10 mouse cellular contexts compared by ENCODE assay signal in genomic region chr17:23683856-23684672, GRCm38 (mm10). TPM values are rescaled to one million over a fixed set of nuclear protein-coding genes. Genes with fewer than 3 reads are reported as not detected.
A peak's percentile ranks its signal among the peaks of the same experiment; 100 is the strongest.
DNase-seq lines count a peak whose midpoint lies in the region; ATAC-seq and TF ChIP-seq lines count a peak whose summit lies in the region.
"Had no signal": no experiment of that assay in that cellular context is flagged by ENCODE, and none has a peak within 500 bp of the region (broad histone marks: within the 10 kb centered on the region; RNA-seq: fewer than 3 reads in every experiment).

TSS of gene Cldn9 (minus strand) at chr17:23684026.

- H3K9ac ChIP-seq in ES-E14 (ENCODE audit: insufficient read depth, low read depth, low read length, poor library complexity, severe bottlenecking), result peak within 1 kb of the TSS; percentile 26; the same call in 1 of the 2 replicates
- H3K9ac ChIP-seq in limb, embryonic 11.5 days (ENCODE audit: low read length), result no peak within 1 kb of the TSS
- H3K9ac ChIP-seq: liver, embryonic 15.5 days had no signal

- H3K9me3 ChIP-seq in ES-E14 (ENCODE audit: control insufficient read depth, insufficient read depth, low read depth, low read length), result no peaks in the 10 kb centered on the region
- H3K9me3 ChIP-seq in limb, embryonic 11.5 days (ENCODE audit: control insufficient read depth, low read length), result no peaks in the 10 kb centered on the region
- H3K9me3 ChIP-seq: liver, embryonic 15.5 days had no signal

- peak; percentile 54 to 65; a peak in 3 of 4 replicates for ATAC-seq in hematopoietic stem cell, adult 5-6 weeks (replicated peaks in 1 of 2; ENCODE audit: insufficient read depth in 1 of 2, low FRiP score in 2 of 2, low TSS enrichment in 1 of 2, low read depth in 1 of 2, poor library complexity in 2 of 2, severe bottlenecking in 2 of 2)
- peak; percentile 81 for ATAC-seq in limb, embryonic 11.5 days (ENCODE audit: insufficient number of reproducible peaks, low FRiP score, low TSS enrichment, low read depth)
- ATAC-seq in erythroid progenitor cell, adult 5-6 weeks (replicated peaks; ENCODE audit: low FRiP score, poor library complexity, severe bottlenecking), result no peak

- 14% methylated on average over 15 of the region's 15 CpGs for WGBS in limb, embryonic 11.5 days

- no peak within 1 kb of the TSS for H3K27ac ChIP-seq in ES-E14 (ENCODE audit: insufficient read depth, low read depth, low read length, poor library complexity, severe bottlenecking)
- H3K27ac ChIP-seq in limb, embryonic 11.5 days (replicated peaks; ENCODE audit: low read depth, low read length), result no peak within 1 kb of the TSS
- H3K27ac ChIP-seq: liver, embryonic 15.5 days had no signal

- peaks cover 41% of the 10 kb centered on the region for H3K27me3 ChIP-seq in limb, embryonic 11.5 days (ENCODE audit: control insufficient read depth, insufficient read depth, low read length)

- in situ Hi-C loops in ES-E14 (cut with MboI; ENCODE audit: low sequenced_read_pairs in 2 of 2, unreplicated experiment in 2 of 2), result no loop called here

- H3K4me1 ChIP-seq in ES-E14 (ENCODE audit: control insufficient read depth in 2 of 2, insufficient read depth in 2 of 2, low read length in 2 of 2, poor library complexity in 1 of 2), result peaks cover 5 to 35% of the 10 kb centered on the region in 2 experiments
- peaks cover 20% of the 10 kb centered on the region for H3K4me1 ChIP-seq in limb, embryonic 11.5 days (ENCODE audit: control insufficient read depth, insufficient read depth, low read length)

- peak; percentile 44 for DNase-seq in kidney, adult 11 months
- DNase-seq in kidney, adult 9 months, result no peak
- DNase-seq in ES-E14 (ENCODE audit: low read depth, low spot score), result no peak
- peak; percentile 40 for DNase-seq in limb, embryonic 11.5 days (ENCODE audit: low spot score)
- DNase-seq in layer of hippocampus, adult 18-20 months (ENCODE audit: low spot score in 2 of 2), result no peak
- DNase-seq in cerebellum, postnatal 4 days (ENCODE audit: low spot score in 2 of 2), result no peak
- DNase-seq: gastrocnemius, postnatal 36 days had no signal

- H3K4me2 ChIP-seq in limb, embryonic 11.5 days (ENCODE audit: low read depth, severe bottlenecking), result peak within 1 kb of the TSS; percentile 36
- H3K4me2 ChIP-seq: liver, embryonic 15.5 days had no signal

- H3K4me3 ChIP-seq in ES-E14 (ENCODE audit: insufficient read depth in 1 of 2, low read depth in 1 of 2, low read length in 2 of 2, poor library complexity in 1 of 2, severe bottlenecking in 1 of 2), result peak within 1 kb of the TSS; percentile 18 to 49
- H3K4me3 ChIP-seq in limb, embryonic 11.5 days (ENCODE audit: low read depth, low read length), result peak within 1 kb of the TSS; percentile 21
- H3K4me3 ChIP-seq: liver, embryonic 15.5 days had no signal

- H3K36me3 ChIP-seq in ES-E14 (ENCODE audit: control insufficient read depth, insufficient read depth, low read length, poor library complexity, severe bottlenecking), result peaks cover 6% of the 10 kb centered on the region; the same call in 1 of the 2 replicates
- no peaks in the 10 kb centered on the region for H3K36me3 ChIP-seq in limb, embryonic 11.5 days (ENCODE audit: control insufficient read depth, insufficient read depth, low read length)
- H3K36me3 ChIP-seq: liver, embryonic 15.5 days had no signal

TF ChIP-seq in ES-E14, 5 proteins besides CTCF, POLR2A, EP300 and RAD21:
- TF ChIP-seq HCFC1 (IDR thresholded peaks at IDR 0.05; ENCODE audit: borderline replicate concordance, insufficient read depth, low read length) (no peak), ZC3H11A (IDR thresholded peaks at IDR 0.05; ENCODE audit: borderline replicate concordance, low read depth, low read length) (no peak), ZNF384 (IDR thresholded peaks at IDR 0.05; ENCODE audit: low read depth, low read length) (no peak), MAFK (IDR thresholded peaks at IDR 0.05; ENCODE audit: insufficient read depth, low read depth, low read length) (no peak), CHD2 (IDR thresholded peaks at IDR 0.05; ENCODE audit: low read depth, low read length) (no peak)

RNA-seq across cellular contexts. Expression of gene Cldn9, which starts in this region (rescaled TPM):
- total RNA-seq in ES-E14 (2012; rRNA removed), result 3.7 and 5.7 TPM in 2 replicates
- not detected in 2 replicates for total RNA-seq in hematopoietic stem cell, adult 5-6 weeks (2017)
- polyA plus RNA-seq in limb, embryonic 11.5 days (2014; fragmentation: Nextera tagmentation; extraction: Ambion mirVana), result 7.4 and 7.6 TPM in 2 replicates
- not detected in 2 replicates for total RNA-seq in erythroid progenitor cell, adult 5-6 weeks (2015; ENCODE audit: low replicate concordance)
- total RNA-seq in erythroid progenitor cell, adult 5-6 weeks (2017; ENCODE audit: low replicate concordance), result not detected in 2 replicates
- total RNA-seq in layer of hippocampus, adult 18-20 months (2021), result not detected
- total RNA-seq: gastrocnemius, postnatal 36 days had no signal
- polyA plus RNA-seq: liver, embryonic 15.5 days had no signal

Comparison
In these comparisons a context has a peak if more than half of its experiments do, and no peak if none do; other contexts are left out.
1. DNase-seq: peak in kidney, adult 11 months (single experiment) and limb, embryonic 11.5 days (single experiment); none in kidney, adult 9 months (single experiment), ES-E14 (single experiment), layer of hippocampus, adult 18-20 months (0 of 2) and cerebellum, postnatal 4 days (0 of 2).
2. Peak in ATAC-seq in hematopoietic stem cell, adult 5-6 weeks; RNA of the gene not detected or under 1 TPM.